Mouse (Mus musculus) cerebellum, postnatal 14 days (tissue): ENCODE data around the gene Cdh5.

Experiments
- DNase-seq, 2 experiments: peaks; one replicate each; pipeline ENCODE4 v3.0.0; 2021; ENCODE audit warnings: mixed read lengths in 2 of 2

Gene Cdh5

DNA sequence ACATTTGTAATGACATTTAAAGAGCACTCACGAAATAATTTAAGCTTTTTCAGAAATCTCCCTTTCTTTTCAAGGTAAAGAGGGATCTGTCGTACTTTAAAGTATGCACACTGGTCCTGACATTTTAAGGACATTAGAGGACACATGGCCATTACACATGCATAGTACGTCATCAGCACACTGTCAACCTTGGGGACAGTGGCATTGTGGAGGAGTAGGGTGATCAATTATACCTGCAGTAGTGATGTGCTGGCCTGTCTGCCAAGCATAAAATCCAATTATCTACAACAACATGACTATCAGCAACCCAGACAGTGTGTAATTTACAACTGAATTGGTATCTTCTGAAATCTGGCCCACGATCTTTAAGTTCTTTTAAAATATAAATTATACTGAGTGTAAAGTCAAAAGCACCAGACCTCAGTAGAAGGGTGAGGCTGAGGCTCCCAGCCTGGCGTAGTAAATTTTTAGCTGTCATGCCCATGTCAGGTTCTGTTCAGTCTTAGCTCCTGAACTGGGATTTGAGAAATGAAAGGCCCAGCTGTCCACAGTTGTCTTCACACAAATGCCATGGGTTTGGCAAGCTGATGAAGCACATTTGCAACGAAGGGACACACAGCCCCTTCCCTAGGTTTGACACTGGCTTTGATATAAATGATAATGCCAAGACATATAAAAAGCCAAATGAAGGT lies 89.5 kb downstream of the Cdh5 start:
- DNase-seq: no peak

DNA sequence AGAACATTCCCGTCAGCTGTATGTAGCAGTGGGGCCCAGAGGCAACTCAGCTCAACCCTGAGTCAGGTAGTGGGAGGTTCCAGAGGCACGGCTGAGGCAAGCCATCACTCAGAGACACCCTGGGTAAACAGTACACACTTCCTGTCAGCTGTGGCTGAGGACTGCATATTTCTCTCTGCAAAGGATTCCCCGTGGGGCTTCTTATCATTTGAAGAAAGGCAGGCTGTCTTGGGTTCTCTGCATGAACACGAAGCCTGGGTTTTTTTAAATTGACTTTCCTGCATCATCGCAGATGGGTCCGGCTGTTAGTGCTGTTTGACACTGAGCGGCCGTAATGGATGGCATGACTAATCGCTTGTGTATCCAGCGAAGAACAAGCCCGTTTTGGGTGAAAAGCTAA lies 90.1 kb downstream of the Cdh5 start:
- no peak for DNase-seq
